Mouse (Mus musculus) olfactory bulb, adult 2 months (tissue): Measurements from ENCODE around the gene Fam160a1.

ENCODE experiments used
- CTCF ChIP-seq: fragments of 200-500 bp; IDR thresholded peaks from 2 replicates; pipeline ENCODE4 v1.5.1; 2012; ENCODE audit warnings: low read depth, mild to moderate bottlenecking, low read length, moderate library complexity; ENCODE audit not compliant: insufficient read depth
- POLR2A ChIP-seq: fragments of 200-500 bp; IDR thresholded peaks from 2 replicates; pipeline ENCODE4 v1.6.1; 2012; ENCODE audit warnings: mild to moderate bottlenecking, low read depth, low read length, moderate library complexity; ENCODE audit not compliant: insufficient read depth

GRCm38 (mm10) chr3:85827283-85827682, 10.2 kb upstream of the Fam160a1 start:
- TF ChIP-seq CTCF (no peak), POLR2A (no peak)
